Mouse (Mus musculus) mesoderm, embryonic 11.5 days (tissue): ENCODE measurements at regions not wholly inside any gene's neighbourhood (a gene's known extent, or its start where the extent isn't known, plus 50 kb on each side); places are given as distances from the start of the nearest gene placed in this dataset.

Source experiments
- DNase-seq: peaks from one replicate; pipeline ENCODE4 v3.0.0-alpha.2; 2012; ENCODE audit warnings: low read depth, low spot score

- DNase-seq, result peak; percentile 43
These were observed 113.2 kb downstream of the Inhbb start for GRCm38 (mm10) chr1:119308719-119309365.

- peak; percentile 47 for DNase-seq
These were observed 116.6 kb downstream of the Inhbb start for GRCm38 (mm10) chr1:119305315-119305976.

GRCm38 (mm10) chr1:119304470-119304980, 117.5 kb downstream of the Inhbb start:
- DNase-seq, result no peak

GRCm38 (mm10) chr1:119302349-119302995, 119.6 kb downstream of the Inhbb start:
- DNase-seq, result no peak

GRCm38 (mm10) chr1:119301931-119302330, 120.1 kb downstream of the Inhbb start:
- DNase-seq, result no peak

GRCm38 (mm10) chr1:119301258-119301657, 120.8 kb downstream of the Inhbb start:
- DNase-seq, result no peak

- DNase-seq, result no peak
These were observed 122.0 kb downstream of the Inhbb start for GRCm38 (mm10) chr1:119299842-119300752.

GRCm38 (mm10) chr1:119298696-119299230, 123.3 kb downstream of the Inhbb start:
- DNase-seq, result no peak

GRCm38 (mm10) chr1:119295121-119295520, 126.9 kb downstream of the Inhbb start:
- no peak for DNase-seq

GRCm38 (mm10) chr1:119293839-119294238, 128.2 kb downstream of the Inhbb start:
- DNase-seq, result no peak

GRCm38 (mm10) chr1:119292216-119292615, 129.8 kb downstream of the Inhbb start:
- DNase-seq, result no peak

- no peak for DNase-seq
These were observed 131.7 kb downstream of the Inhbb start for GRCm38 (mm10) chr1:119290165-119290916.

- no peak for DNase-seq
These were observed 132.4 kb downstream of the Inhbb start for GRCm38 (mm10) chr1:119289516-119290164.

GRCm38 (mm10) chr1:119282416-119282815, 139.6 kb downstream of the Inhbb start:
- no peak for DNase-seq

GRCm38 (mm10) chr1:119279261-119279660, 142.8 kb downstream of the Inhbb start:
- DNase-seq, result no peak

- no peak for DNase-seq
These were observed 143.4 kb downstream of the Inhbb start for GRCm38 (mm10) chr1:119278528-119279201.

GRCm38 (mm10) chr1:119277990-119278389, 144.1 kb downstream of the Inhbb start:
- no peak for DNase-seq

GRCm38 (mm10) chr1:119266013-119266412, 156.0 kb downstream of the Inhbb start:
- DNase-seq, result no peak

GRCm38 (mm10) chr1:119265192-119265891, 156.7 kb downstream of the Inhbb start:
- peak; percentile 39 for DNase-seq
